7 mouse cellular contexts compared by ENCODE assay signal in the genomic region with DNA sequence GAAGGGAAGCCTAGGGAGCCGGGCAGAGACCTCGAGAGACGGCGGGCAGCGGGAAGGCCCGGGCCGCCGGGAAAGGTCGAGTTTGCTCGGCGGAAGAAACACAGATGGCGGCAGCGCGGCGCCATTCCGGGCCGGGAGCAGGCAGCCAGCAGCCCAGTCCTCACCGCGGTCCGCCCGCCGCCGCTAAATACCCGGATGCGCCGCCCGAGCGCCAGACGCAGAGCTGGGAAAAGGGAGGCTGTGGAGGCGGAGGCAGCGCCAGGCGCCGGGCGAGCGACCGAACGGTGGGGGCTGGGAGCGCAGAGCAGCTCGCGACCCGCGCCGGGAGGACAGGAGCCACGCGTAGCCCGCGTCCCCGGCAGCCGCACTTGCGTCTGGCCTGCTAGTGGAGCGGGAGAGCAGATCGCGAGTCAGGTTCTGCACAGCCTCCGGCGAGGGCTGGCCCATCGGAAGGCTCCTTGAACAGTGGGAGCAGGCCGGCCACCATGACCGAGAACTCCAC. TPM values are rescaled to one million over a fixed set of nuclear protein-coding genes. Genes with fewer than 3 reads are reported as not detected.
DNase-seq lines count a peak whose midpoint lies in the region; ATAC-seq lines count a peak whose summit lies in the region.

TSS of gene H1f0 (plus strand) at position 214 of the 502 bp plus-strand sequence.

- peak within 1 kb of the TSS; percentile 100 for H3K27ac ChIP-seq in embryonic facial prominence, embryonic 10.5 days (replicated peaks)
- H3K27ac ChIP-seq in limb, embryonic 10.5 days = peak within 1 kb of the TSS; percentile 100
- H3K27ac ChIP-seq in midbrain, embryonic 12.5 days (replicated peaks) = peak within 1 kb of the TSS; percentile 95

- under 1% methylated on average over 58 of the region's 58 CpGs for WGBS in embryonic facial prominence, embryonic 10.5 days
- WGBS in limb, embryonic 10.5 days = under 1% methylated on average over 58 of the region's 58 CpGs
- WGBS in midbrain, embryonic 12.5 days = under 1% methylated on average over 55 of the region's 58 CpGs

- H3K4me2 ChIP-seq in midbrain, embryonic 12.5 days (replicated peaks) = peak within 1 kb of the TSS; percentile 98

- peaks cover 32% of the 10 kb centered on the region for H3K27me3 ChIP-seq in embryonic facial prominence, embryonic 10.5 days (replicated peaks; ENCODE audit: low read depth, poor library complexity, severe bottlenecking)
- 0 out of 2 replicates have a peak, but pooled peaks cover 10% of the 10 kb centered on the region for H3K27me3 ChIP-seq in limb, embryonic 10.5 days (ENCODE audit: low read depth, poor library complexity, severe bottlenecking)
- H3K27me3 ChIP-seq in midbrain, embryonic 12.5 days = peaks cover 24% of the 10 kb centered on the region; the same call in 1 of the 2 replicates

- peak; percentile 98 for DNase-seq in adrenal gland, postnatal 14 days
- DNase-seq in embryonic facial prominence, embryonic 10.5 days (ENCODE audit: low spot score) = peak; percentile 96
- DNase-seq in heart, adult 11 months = peak; percentile 99
- peak; percentile 94 for DNase-seq in kidney, adult 18-20 months
- DNase-seq in limb, embryonic 10.5 days (ENCODE audit: low spot score) = peak; percentile 99
- peak; percentile 85 for DNase-seq in skeletal muscle tissue, adult 2 months (ENCODE audit: low read depth, low spot score)

- H3K9ac ChIP-seq in midbrain, embryonic 12.5 days (replicated peaks) = peak within 1 kb of the TSS; percentile 99

- peak; percentile 78 for ATAC-seq in midbrain, embryonic 12.5 days (ENCODE audit: low FRiP score, low read depth)

- no peaks in the 10 kb centered on the region for H3K9me3 ChIP-seq in embryonic facial prominence, embryonic 10.5 days
- H3K9me3 ChIP-seq in limb, embryonic 10.5 days (replicated peaks) = no peaks in the 10 kb centered on the region
- no peaks in the 10 kb centered on the region for H3K9me3 ChIP-seq in midbrain, embryonic 12.5 days

- H3K4me3 ChIP-seq in embryonic facial prominence, embryonic 10.5 days = peak within 1 kb of the TSS; percentile 84
- H3K4me3 ChIP-seq in limb, embryonic 10.5 days = peak within 1 kb of the TSS; percentile 76
- peak within 1 kb of the TSS; percentile 76 for H3K4me3 ChIP-seq in midbrain, embryonic 12.5 days

- H3K4me1 ChIP-seq in embryonic facial prominence, embryonic 10.5 days = peaks cover 72% of the 10 kb centered on the region
- peaks cover 71% of the 10 kb centered on the region for H3K4me1 ChIP-seq in limb, embryonic 10.5 days
- H3K4me1 ChIP-seq in midbrain, embryonic 12.5 days = peaks cover 50% of the 10 kb centered on the region

- no peaks in the 10 kb centered on the region for H3K36me3 ChIP-seq in embryonic facial prominence, embryonic 10.5 days (replicated peaks)
- no peaks in the 10 kb centered on the region for H3K36me3 ChIP-seq in limb, embryonic 10.5 days
- no peaks in the 10 kb centered on the region for H3K36me3 ChIP-seq in midbrain, embryonic 12.5 days

RNA-seq across cellular contexts. Expression of gene H1f0, which starts in this region (rescaled TPM):
- 162 and 178 TPM in 2 replicates for total RNA-seq in adrenal gland, postnatal 14 days (2021)
- polyA plus RNA-seq in embryonic facial prominence, embryonic 10.5 days (2016; fragmentation: Nextera tagmentation; extraction: Ambion mirVana) = 371 and 392 TPM in 2 replicates
- 330 and 448 TPM in 2 replicates for polyA plus RNA-seq in limb, embryonic 10.5 days (2016; fragmentation: Nextera tagmentation; extraction: Ambion mirVana)
- polyA plus RNA-seq in midbrain, embryonic 12.5 days (2016; fragmentation: Nextera tagmentation; extraction: Ambion mirVana) = 547 and 575 TPM in 2 replicates

Comparison
In these comparisons a context has a peak if more than half of its experiments do, and no peak if none do; other contexts are left out.
1. Peak in every context shown above with its lines: DNase-seq, ATAC-seq, H3K4me3 ChIP-seq and H3K27ac ChIP-seq.